In the genomic region with DNA sequence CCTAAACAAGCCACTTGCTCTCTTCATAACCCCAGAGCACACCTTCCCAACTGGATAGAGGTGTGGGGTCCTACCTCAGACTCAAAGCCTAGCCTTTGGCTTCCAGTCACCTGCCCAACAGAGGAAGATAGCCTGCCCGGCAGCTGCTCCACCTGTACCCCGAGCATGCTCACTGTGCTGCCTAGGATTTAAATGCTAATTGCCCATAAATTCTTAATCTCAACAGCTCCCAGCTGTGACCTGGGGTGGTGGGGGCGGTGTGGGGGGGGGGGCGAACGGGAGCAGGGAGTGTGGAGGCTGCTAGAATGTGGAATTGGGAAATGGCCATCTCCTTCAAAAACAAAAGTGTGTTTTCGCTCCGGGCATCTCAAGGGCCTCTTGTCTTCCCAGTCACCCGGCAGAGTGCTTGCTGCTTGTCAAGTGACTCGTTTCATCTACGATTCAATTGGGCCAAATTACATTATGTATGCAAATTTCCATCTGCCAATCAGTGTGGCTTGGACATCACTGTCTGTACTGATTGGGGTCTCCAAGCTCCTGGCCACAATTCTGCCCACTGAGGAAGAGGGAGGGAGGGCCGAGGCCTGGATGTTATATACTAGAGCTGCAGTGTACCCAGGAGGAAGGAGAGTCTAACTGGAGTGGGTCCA, we compare ENCODE assay signal across 12 mouse cellular contexts.
DNase-seq lines count a peak whose midpoint lies in the region; ATAC-seq lines count a peak whose summit lies in the region.
"Had no signal": no experiment of that assay in that cellular context is flagged by ENCODE, and none has a peak within 500 bp of the region (broad histone marks: within the 10 kb centered on the region; RNA-seq: fewer than 3 reads in every experiment).

No protein-coding gene starts in this region.

- no peak overlapping the region for H3K9ac ChIP-seq in embryonic facial prominence, embryonic 11.5 days (replicated peaks; ENCODE audit: low read length)
- H3K9ac ChIP-seq in hindbrain, embryonic 12.5 days: no peak overlapping the region
- no peak overlapping the region for H3K9ac ChIP-seq in neural tube, embryonic 15.5 days (replicated peaks)

- no peaks in the 10 kb centered on the region for H3K27me3 ChIP-seq in embryonic facial prominence, embryonic 11.5 days (ENCODE audit: control insufficient read depth, insufficient read depth, low read length)
- peaks cover 48% of the 10 kb centered on the region for H3K27me3 ChIP-seq in embryonic facial prominence, embryonic 10.5 days (replicated peaks; ENCODE audit: low read depth, poor library complexity, severe bottlenecking)
- H3K27me3 ChIP-seq in hindbrain, embryonic 12.5 days: peaks cover 3% of the 10 kb centered on the region; the same call in 1 of the 2 replicates
- no peaks in the 10 kb centered on the region for H3K27me3 ChIP-seq in neural tube, embryonic 15.5 days (replicated peaks)

- peak; percentile 44 for DNase-seq in embryonic facial prominence, embryonic 11.5 days (ENCODE audit: low spot score)
- DNase-seq in embryonic facial prominence, embryonic 10.5 days (ENCODE audit: low spot score): no peak
- DNase-seq in lung, postnatal 14 days: peak; percentile 35
- no peak for DNase-seq in right cerebral cortex, postnatal 25 days
- no peak for DNase-seq in cerebellum, adult 9-11 months
- DNase-seq: cerebellum, adult 11-12 months; heart, adult 2 months had no signal

- peak; percentile 53; the same call in 1 of the 2 replicates for ATAC-seq in embryonic facial prominence, embryonic 11.5 days (replicated peaks; ENCODE audit: insufficient number of reproducible peaks, low FRiP score, low TSS enrichment, low read depth)
- ATAC-seq in hindbrain, embryonic 12.5 days (ENCODE audit: low FRiP score): peak; percentile 81
- 0 out of 2 replicates have a peak, but pooled peaks have one; percentile 55 for ATAC-seq in neural tube, embryonic 15.5 days (ENCODE audit: low FRiP score)
- no peak for ATAC-seq in megakaryocyte, adult 5-6 weeks (ENCODE audit: poor library complexity, severe bottlenecking)

- no peak overlapping the region for H3K4me3 ChIP-seq in embryonic facial prominence, embryonic 11.5 days (ENCODE audit: low read depth, low read length)
- H3K4me3 ChIP-seq in embryonic facial prominence, embryonic 10.5 days: no peak overlapping the region
- H3K4me3 ChIP-seq in hindbrain, embryonic 12.5 days: no peak overlapping the region
- no peak overlapping the region for H3K4me3 ChIP-seq in neural tube, embryonic 15.5 days (replicated peaks)
- H3K4me3 ChIP-seq: erythroblast, embryonic 14.5 days; heart, adult 2 months had no signal

- no peak overlapping the region for H3K27ac ChIP-seq in embryonic facial prominence, embryonic 11.5 days (replicated peaks; ENCODE audit: low read depth, low read length)
- no peak overlapping the region for H3K27ac ChIP-seq in embryonic facial prominence, embryonic 10.5 days (replicated peaks)
- peak overlapping the region; percentile 2; the same call in 1 of the 2 replicates for H3K27ac ChIP-seq in hindbrain, embryonic 12.5 days
- no peak overlapping the region for H3K27ac ChIP-seq in neural tube, embryonic 15.5 days (replicated peaks)
- H3K27ac ChIP-seq: heart, adult 2 months had no signal

- peaks cover 9% of the 10 kb centered on the region for H3K4me1 ChIP-seq in embryonic facial prominence, embryonic 11.5 days (ENCODE audit: control insufficient read depth, insufficient read depth, low read length)
- peaks cover 58% of the 10 kb centered on the region for H3K4me1 ChIP-seq in embryonic facial prominence, embryonic 10.5 days
- H3K4me1 ChIP-seq in hindbrain, embryonic 12.5 days: peaks cover 27% of the 10 kb centered on the region
- peaks cover 27% of the 10 kb centered on the region for H3K4me1 ChIP-seq in neural tube, embryonic 15.5 days

- no peak overlapping the region for H3K4me2 ChIP-seq in embryonic facial prominence, embryonic 11.5 days (ENCODE audit: low read depth, low read length)
- no peak overlapping the region for H3K4me2 ChIP-seq in hindbrain, embryonic 12.5 days (replicated peaks)
- peak overlapping the region; percentile 3; the same call in 1 of the 2 replicates for H3K4me2 ChIP-seq in neural tube, embryonic 15.5 days

- H3K36me3 ChIP-seq in embryonic facial prominence, embryonic 11.5 days (replicated peaks; ENCODE audit: control insufficient read depth, insufficient read depth, low read depth, low read length): no peaks in the 10 kb centered on the region
- no peaks in the 10 kb centered on the region for H3K36me3 ChIP-seq in embryonic facial prominence, embryonic 10.5 days (replicated peaks)
- H3K36me3 ChIP-seq in hindbrain, embryonic 12.5 days: no peaks in the 10 kb centered on the region
- no peaks in the 10 kb centered on the region for H3K36me3 ChIP-seq in neural tube, embryonic 15.5 days
- H3K36me3 ChIP-seq: G1E had no signal

- 38% methylated on average over 11 of the region's 11 CpGs for WGBS in embryonic facial prominence, embryonic 11.5 days
- WGBS in embryonic facial prominence, embryonic 10.5 days: 43% methylated on average over 11 of the region's 11 CpGs
- WGBS in hindbrain, embryonic 12.5 days: 31% methylated on average over 11 of the region's 11 CpGs
- 17% methylated on average over 11 of the region's 11 CpGs for WGBS in neural tube, embryonic 15.5 days

- no peaks in the 10 kb centered on the region for H3K9me3 ChIP-seq in embryonic facial prominence, embryonic 11.5 days (replicated peaks; ENCODE audit: control insufficient read depth, low read length)
- H3K9me3 ChIP-seq in embryonic facial prominence, embryonic 10.5 days: no peaks in the 10 kb centered on the region
- no peaks in the 10 kb centered on the region for H3K9me3 ChIP-seq in hindbrain, embryonic 12.5 days (replicated peaks)
- no peaks in the 10 kb centered on the region for H3K9me3 ChIP-seq in neural tube, embryonic 15.5 days (replicated peaks)

Comparison
In these comparisons a context has a peak if more than half of its experiments do, and no peak if none do; other contexts are left out.
1. DNase-seq: peak in embryonic facial prominence, embryonic 11.5 days (single experiment) and lung, postnatal 14 days (single experiment); none in embryonic facial prominence, embryonic 10.5 days (single experiment), right cerebral cortex, postnatal 25 days (single experiment) and cerebellum, adult 9-11 months (single experiment).